Mouse (Mus musculus) T-cell, adult 2 months (primary cell): ENCODE results near the gene Msrb2.

Source experiments
- DNase-seq: peaks from one replicate; pipeline ENCODE4 v3.0.0; 2022; ENCODE audit warnings: low spot score

Gene Msrb2

GRCm38 (mm10) chr2:19371390-19372158 lies at the start of gene Msrb2:
Gene Msrb2, plus strand, starts transcription at chr2:19371440.
- peak; percentile 56 for DNase-seq

DNA sequence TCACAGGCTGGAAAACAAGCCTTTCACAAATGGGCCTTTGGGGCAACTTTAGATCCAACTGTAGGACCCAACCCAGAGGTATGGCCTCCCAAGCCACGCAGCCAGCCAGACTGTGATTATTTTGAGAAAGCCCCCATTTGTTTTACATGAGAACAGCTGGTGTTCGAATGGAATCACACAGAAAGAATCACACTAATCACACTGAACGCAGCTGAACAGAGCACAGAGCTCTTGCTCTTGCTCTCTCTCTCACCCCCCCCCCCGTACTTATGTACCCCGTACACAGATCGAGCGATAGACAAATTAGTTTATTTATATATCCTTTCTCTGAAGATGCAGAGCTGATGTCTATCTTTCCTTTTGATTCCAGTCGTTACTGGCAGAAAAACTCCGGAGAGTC lies 48.8 kb upstream of the Msrb2 start:
- DNase-seq = no peak

- DNase-seq = no peak
Measured at GRCm38 (mm10) chr2:19326376-19326775, 44.9 kb upstream of the Msrb2 start.

- no peak for DNase-seq
Measured at GRCm38 (mm10) chr2:19327811-19328210, 43.4 kb upstream of the Msrb2 start.

- DNase-seq = no peak
Measured at GRCm38 (mm10) chr2:19343901-19344635, 27.2 kb upstream of the Msrb2 start.

- peak; percentile 76 for DNase-seq
Measured at GRCm38 (mm10) chr2:19344636-19345413, 26.4 kb upstream of the Msrb2 start.

- DNase-seq = no peak
Measured at GRCm38 (mm10) chr2:19345414-19345964, 25.8 kb upstream of the Msrb2 start.

GRCm38 (mm10) chr2:19348454-19348853 lies 22.8 kb upstream of the Msrb2 start:
- DNase-seq = no peak

DNA sequence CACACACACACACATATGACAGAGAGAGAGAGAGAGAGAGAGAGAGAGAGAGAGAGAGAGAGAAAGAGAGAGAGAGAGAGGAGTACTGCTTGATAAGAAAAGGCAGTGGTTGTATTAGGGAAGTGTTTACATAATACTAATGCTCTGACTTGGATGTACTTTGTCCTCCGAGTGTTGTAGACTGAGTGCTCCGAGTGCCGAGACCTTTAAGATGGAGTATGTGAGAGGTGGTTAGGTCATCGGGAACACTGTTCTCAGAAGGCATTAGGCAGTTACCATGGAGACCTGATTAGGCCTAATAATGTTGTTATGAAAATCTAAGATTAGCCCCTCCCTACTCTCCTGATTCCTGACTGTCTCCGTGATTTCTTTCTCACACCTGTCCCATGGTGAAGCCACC lies 21.1 kb upstream of the Msrb2 start:
- DNase-seq = no peak

DNA sequence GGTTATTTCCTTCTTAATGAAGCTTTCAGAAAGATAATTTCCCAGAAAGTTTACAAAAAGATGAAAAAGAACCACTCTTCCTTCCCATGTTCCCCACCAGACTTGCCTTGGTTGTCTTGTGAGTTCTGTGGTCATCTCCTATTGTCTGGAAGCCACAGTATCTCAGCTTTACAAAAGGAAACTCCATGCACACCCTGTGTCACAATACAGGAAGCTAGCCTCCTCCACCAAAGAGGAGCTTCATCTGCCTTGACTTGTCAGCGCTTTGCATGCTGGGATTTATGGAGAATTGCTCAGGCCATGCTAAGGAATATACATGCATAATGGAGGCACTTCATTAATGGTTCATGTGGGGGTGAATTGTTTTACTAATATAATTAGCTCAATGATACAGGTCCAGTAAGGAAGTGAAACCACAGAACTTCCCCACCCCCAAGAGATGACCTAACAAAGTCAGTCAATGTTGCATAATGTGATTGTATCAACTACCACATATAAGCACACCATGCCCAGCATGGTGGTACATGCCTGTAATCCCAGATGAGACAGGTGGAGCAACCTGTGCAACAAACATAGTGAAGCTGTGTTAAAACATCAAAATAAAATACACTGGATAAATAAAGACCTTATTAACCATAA lies 19.5 kb upstream of the Msrb2 start:
- no peak for DNase-seq

- no peak for DNase-seq
Measured at GRCm38 (mm10) chr2:19353158-19353557, 18.1 kb upstream of the Msrb2 start.

GRCm38 (mm10) chr2:19362880-19363279 lies 8.4 kb upstream of the Msrb2 start:
- DNase-seq = no peak

GRCm38 (mm10) chr2:19366426-19366825 lies 4.8 kb upstream of the Msrb2 start:
- DNase-seq = no peak

GRCm38 (mm10) chr2:19367114-19367513 lies 4.1 kb upstream of the Msrb2 start:
- DNase-seq = no peak

- DNase-seq = no peak
Measured at GRCm38 (mm10) chr2:19373695-19374094, 2.5 kb downstream of the Msrb2 start.

DNA sequence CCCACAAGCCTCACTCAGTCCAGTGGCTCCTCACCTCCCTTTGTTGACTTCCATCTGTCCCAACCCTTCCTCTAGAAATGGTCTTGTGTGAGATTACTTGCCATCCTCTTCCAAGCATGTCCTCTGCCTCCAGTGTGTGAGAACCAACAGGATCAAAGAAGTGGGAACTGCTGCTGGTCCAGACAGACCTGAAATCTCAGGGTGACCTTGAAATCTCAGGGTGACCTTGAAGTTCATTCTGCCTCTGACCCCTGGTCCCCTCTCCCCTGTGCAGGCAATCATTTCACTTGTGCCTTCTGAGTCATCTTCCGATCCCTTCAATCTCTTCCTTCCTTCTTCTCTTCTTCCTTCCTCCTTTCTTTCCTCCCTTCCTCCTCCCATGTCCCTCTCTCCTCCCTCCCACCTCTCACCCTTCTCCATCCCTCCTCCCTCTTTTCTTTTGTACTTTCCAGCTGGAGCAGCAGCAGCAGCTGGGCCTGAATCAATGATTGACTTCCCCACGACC lies 9.3 kb downstream of the Msrb2 start:
- no peak for DNase-seq

DNA sequence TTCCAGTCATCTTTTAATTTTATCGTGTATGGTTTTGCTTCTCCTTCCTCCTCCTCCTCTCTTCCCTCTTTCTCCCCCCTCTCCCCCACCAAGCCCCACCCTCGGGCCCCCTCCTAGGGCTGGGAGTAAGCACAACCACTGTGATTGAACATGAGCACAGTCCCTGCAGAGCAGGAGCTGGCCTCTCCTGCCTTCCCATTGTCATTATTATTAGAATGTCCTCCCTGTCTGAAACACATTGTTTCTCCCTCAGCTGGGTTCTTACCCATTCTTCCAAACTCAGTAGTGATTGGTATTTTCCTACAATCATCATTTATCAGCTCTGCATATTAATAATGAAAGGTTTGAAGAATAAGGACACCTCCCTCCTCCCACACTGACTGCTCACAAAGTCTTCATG lies 9.7 kb downstream of the Msrb2 start:
- no peak for DNase-seq

GRCm38 (mm10) chr2:19382206-19382605 lies 11.0 kb downstream of the Msrb2 start:
- no peak for DNase-seq

GRCm38 (mm10) chr2:19383006-19383405 lies 11.8 kb downstream of the Msrb2 start:
- no peak for DNase-seq

- DNase-seq = no peak
Measured at GRCm38 (mm10) chr2:19385772-19386171, 14.5 kb downstream of the Msrb2 start.

DNA sequence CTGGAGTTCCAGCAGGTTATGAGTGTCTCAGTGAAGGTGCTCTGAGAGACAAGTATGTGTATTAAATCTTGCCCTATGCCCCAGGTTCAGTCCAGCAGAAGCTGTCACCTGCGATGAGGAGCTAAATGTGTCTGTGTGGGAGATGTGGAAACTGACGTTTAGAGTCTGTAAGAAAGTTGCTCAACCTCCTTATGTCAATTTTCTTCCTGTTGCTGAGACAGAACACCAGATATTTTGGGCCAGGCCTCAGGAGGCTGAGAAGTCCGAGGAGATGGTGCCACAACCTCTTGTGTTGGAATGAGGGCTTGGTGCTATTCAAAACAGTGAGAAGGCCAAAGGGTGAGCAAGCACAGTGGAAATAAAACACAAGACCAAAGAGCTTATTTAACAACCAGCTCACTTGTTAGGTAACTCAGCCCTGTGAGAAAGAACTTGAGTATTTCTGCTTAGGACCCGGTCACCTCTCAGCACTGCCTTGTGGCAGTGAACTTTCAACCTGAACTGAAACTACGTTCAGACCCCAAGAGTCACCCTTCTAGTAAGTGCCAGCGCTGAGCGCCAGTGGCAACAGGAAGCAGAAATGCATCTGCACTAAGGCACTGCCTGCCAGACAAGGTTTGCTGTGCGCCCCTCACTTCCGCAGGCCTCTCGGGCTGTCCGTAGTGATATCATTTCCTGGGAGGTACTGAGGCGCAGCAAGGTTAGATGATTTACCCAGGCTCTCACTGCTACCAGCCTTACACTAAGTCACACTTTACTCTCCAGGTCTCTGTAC lies 17.3 kb downstream of the Msrb2 start:
- DNase-seq = peak; percentile 76
